Mouse (Mus musculus) liver, adult 2 months (tissue): ENCODE results near the gene Stoml2.

Experiments used
- CTCF ChIP-seq: fragments of 200-500 bp; IDR thresholded peaks from 2 replicates; pipeline ENCODE4 v1.5.1; 2011; ENCODE audit warnings: low read depth, low read length, control low read depth
- POLR2A ChIP-seq: fragments of 200-500 bp; IDR thresholded peaks from 2 replicates; pipeline ENCODE4 v1.6.1; 2011; ENCODE audit warnings: low read length, control low read depth; ENCODE audit not compliant: insufficient read depth; ENCODE audit errors: extremely low read depth

DNA sequence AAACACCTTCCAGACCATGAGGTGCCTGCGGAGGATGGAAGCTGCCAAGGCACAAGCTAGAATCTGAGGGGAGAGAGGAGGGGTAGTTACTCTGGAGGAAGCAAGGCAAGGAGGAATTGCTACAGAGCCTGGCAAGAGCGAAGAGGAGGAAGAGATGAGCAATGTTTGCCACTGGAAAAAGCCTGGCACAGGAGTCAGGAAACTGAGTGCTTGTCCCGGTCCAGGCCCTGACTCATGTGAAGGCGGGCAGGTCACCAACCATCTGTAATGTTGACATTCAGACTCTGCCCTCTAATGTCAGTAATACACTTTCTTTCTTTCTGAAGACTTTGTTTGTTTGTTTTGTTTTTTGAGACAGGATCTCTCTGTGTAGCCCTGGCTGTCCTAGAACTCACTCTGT is 13.4 kb downstream of the Stoml2 start:
- TF ChIP-seq POLR2A: no peak
- no peak for TF ChIP-seq CTCF
